Mouse (Mus musculus) embryonic facial prominence, embryonic 13.5 days (tissue): ENCODE measurements at regions not wholly inside any gene's neighbourhood (a gene's known extent, or its start where the extent isn't known, plus 50 kb on each side); places are given as distances from the start of the nearest gene placed in this dataset.

ENCODE experiments used
- ATAC-seq: fragments of 200-750 bp; cut with Nextera tagmentation; 2 replicates; pipeline ENCODE4 v1.8.0; 2017; ENCODE audit warnings: low read depth; ENCODE audit not compliant: insufficient number of reproducible peaks, insufficient read depth, low FRiP score, low TSS enrichment
- H3K27ac ChIP-seq: fragments of 300-500 bp; sonication (generic); 2 replicates; pipeline ENCODE4 v1.5.1; 2015; ENCODE audit warnings: moderate library complexity, mild to moderate bottlenecking, inconsistent platforms
- H3K27me3 ChIP-seq: fragments of 300-500 bp; sonication (generic); 2 replicates; pipeline ENCODE4 v1.6.1; 2015; ENCODE audit warnings: mild to moderate bottlenecking, inconsistent platforms
- H3K36me3 ChIP-seq: fragments of 300-500 bp; sonication (generic); 2 replicates; pipeline ENCODE4 v1.6.1; 2015; ENCODE audit warnings: mild to moderate bottlenecking, inconsistent platforms
- H3K4me1 ChIP-seq: fragments of 300-500 bp; sonication (generic); 2 replicates; pipeline ENCODE4 v1.6.1; 2015; ENCODE audit warnings: inconsistent platforms
- H3K4me2 ChIP-seq: fragments of 300-500 bp; sonication (generic); 2 replicates; pipeline ENCODE4 v1.6.1; 2015; ENCODE audit warnings: moderate library complexity, mild to moderate bottlenecking, inconsistent platforms
- H3K4me3 ChIP-seq: fragments of 300-500 bp; sonication (generic); 2 replicates; pipeline ENCODE4 v1.5.1; 2015; ENCODE audit warnings: mild to moderate bottlenecking, inconsistent platforms
- H3K9ac ChIP-seq: fragments of 300-500 bp; sonication (generic); 2 replicates; pipeline ENCODE4 v1.6.1; 2015; ENCODE audit warnings: mild to moderate bottlenecking, inconsistent platforms
- H3K9me3 ChIP-seq: fragments of 300-500 bp; sonication (generic); 2 replicates; pipeline ENCODE4 v1.6.1; 2016; ENCODE audit warnings: inconsistent platforms
- WGBS: fragments of 180-500 bp; shearing (Covaris S2); methylation state at CpG from one replicate; pipeline ENCODE4 v1.1.7; 2015; ENCODE audit warnings: mixed read lengths; 5-methylcytosine and 5-hydroxymethylcytosine counted together

DNA sequence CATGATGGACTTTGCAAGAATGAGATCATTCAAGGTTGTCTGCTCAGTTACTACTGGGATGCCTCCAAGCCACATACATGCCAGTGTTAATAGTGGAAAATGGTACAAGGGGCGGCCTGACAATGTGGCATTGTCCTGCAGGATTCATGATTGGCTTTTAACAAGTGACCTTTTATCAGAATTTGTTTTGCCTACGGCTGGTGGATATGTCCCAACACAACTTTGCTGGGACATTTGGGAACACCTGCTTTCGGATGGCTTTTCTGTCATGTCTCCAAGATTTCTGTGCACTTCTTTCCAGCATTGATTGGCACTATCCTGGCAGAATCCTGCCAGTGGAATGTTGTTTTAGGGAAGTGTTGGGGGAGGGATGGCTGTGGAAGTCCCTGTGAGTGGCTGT is 384.4 kb downstream of the Hs3st3b1 start:
- no peak overlapping the region for H3K4me3 ChIP-seq
- H3K9ac ChIP-seq: no peak overlapping the region
- H3K36me3 ChIP-seq: no peaks in the 10 kb centered on the region
- no peak for ATAC-seq
- no peaks in the 10 kb centered on the region for H3K9me3 ChIP-seq
- no peaks in the 10 kb centered on the region for H3K27me3 ChIP-seq
- no peak overlapping the region for H3K27ac ChIP-seq
- WGBS: 76% methylated on average over 3 of the region's 3 CpGs
- H3K4me2 ChIP-seq: no peak overlapping the region
- H3K4me1 ChIP-seq: 0 out of 2 replicates have a peak, but pooled peaks cover 2% of the 10 kb centered on the region

DNA sequence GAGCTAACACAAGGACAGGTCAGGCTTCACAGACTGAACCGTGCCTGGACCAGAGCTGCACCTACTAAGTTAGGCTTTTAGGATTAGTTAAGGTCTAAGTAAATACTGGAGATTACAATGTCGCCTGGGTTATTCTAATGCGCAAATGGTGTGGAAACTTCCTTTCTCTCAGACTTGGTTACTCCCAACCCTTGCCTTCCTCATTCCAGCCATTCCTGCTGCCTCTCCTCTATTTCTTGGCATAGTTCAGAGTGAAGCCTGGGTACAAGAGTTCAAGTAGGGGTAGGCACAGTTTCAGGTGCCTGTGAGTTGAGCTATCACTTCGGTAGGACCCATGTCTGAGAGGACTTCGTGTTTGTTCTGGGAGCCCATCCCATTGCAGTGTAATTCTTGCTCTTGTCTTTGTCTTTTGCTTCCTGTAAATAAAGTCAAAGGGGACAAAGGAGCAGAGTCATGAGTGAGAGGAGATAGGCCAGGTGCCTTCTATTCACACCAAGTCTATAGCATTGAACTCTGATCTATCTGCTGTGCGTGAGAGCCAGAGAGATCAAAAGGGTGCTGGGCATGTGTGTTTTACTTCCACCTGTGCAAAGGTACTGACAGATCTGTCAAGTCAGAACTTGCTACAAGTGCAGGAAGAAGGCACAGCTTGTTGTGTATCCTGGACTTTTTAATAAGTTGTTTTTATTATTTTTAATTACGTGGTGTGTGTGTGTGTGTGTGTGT is 378.0 kb downstream of the Hs3st3b1 start:
- Histone ChIP-seq H3K36me3 (no peaks in the 10 kb centered on the region), H3K4me3 (no peak overlapping the region), H3K9ac (no peak overlapping the region), H3K4me1 (peaks cover 14% of the 10 kb centered on the region), H3K9me3 (no peaks in the 10 kb centered on the region), H3K27me3 (no peaks in the 10 kb centered on the region), H3K27ac (no peak overlapping the region), H3K4me2 (no peak overlapping the region)
- no peak for ATAC-seq
- 76% methylated on average over 7 of the region's 7 CpGs for WGBS

- Histone ChIP-seq H3K9ac (no peak overlapping the region), H3K36me3 (no peaks in the 10 kb centered on the region), H3K4me1 (peaks cover 14% of the 10 kb centered on the region), H3K9me3 (no peaks in the 10 kb centered on the region), H3K4me2 (peak overlapping the region; percentile 36), H3K4me3 (no peak overlapping the region), H3K27ac (peak overlapping the region; percentile 74), H3K27me3 (no peaks in the 10 kb centered on the region)
- 5% methylated on average over 7 of the region's 7 CpGs for WGBS
- peak; percentile 32; the same call in 1 of the 2 replicates for ATAC-seq
These were observed 376.6 kb downstream of the Hs3st3b1 start for GRCm38 (mm10) chr11:63545516-63545915.

- Histone ChIP-seq H3K4me1 (0 out of 2 replicates have a peak, but pooled peaks cover 6% of the 10 kb centered on the region), H3K9ac (no peak overlapping the region), H3K36me3 (no peaks in the 10 kb centered on the region), H3K4me2 (no peak overlapping the region), H3K27me3 (0 out of 2 replicates have a peak, but pooled peaks cover 8% of the 10 kb centered on the region), H3K27ac (no peak overlapping the region), H3K4me3 (no peak overlapping the region), H3K9me3 (peaks cover 2% of the 10 kb centered on the region; the same call in 1 of the 2 replicates)
- ATAC-seq: no peak
- WGBS: 71% methylated on average over 6 of the region's 6 CpGs
These were observed 361.6 kb downstream of the Hs3st3b1 start for GRCm38 (mm10) chr11:63560466-63560865.

GRCm38 (mm10) chr11:63562696-63563095 is 359.4 kb downstream of the Hs3st3b1 start:
- 66% methylated on average over 2 of the region's 2 CpGs for WGBS
- Histone ChIP-seq H3K36me3 (no peaks in the 10 kb centered on the region), H3K9ac (no peak overlapping the region), H3K27ac (no peak overlapping the region), H3K4me1 (0 out of 2 replicates have a peak, but pooled peaks cover 4% of the 10 kb centered on the region), H3K4me3 (no peak overlapping the region), H3K9me3 (peaks cover 2% of the 10 kb centered on the region; the same call in 1 of the 2 replicates), H3K27me3 (0 out of 2 replicates have a peak, but pooled peaks cover 8% of the 10 kb centered on the region), H3K4me2 (no peak overlapping the region)
- no peak for ATAC-seq

DNA sequence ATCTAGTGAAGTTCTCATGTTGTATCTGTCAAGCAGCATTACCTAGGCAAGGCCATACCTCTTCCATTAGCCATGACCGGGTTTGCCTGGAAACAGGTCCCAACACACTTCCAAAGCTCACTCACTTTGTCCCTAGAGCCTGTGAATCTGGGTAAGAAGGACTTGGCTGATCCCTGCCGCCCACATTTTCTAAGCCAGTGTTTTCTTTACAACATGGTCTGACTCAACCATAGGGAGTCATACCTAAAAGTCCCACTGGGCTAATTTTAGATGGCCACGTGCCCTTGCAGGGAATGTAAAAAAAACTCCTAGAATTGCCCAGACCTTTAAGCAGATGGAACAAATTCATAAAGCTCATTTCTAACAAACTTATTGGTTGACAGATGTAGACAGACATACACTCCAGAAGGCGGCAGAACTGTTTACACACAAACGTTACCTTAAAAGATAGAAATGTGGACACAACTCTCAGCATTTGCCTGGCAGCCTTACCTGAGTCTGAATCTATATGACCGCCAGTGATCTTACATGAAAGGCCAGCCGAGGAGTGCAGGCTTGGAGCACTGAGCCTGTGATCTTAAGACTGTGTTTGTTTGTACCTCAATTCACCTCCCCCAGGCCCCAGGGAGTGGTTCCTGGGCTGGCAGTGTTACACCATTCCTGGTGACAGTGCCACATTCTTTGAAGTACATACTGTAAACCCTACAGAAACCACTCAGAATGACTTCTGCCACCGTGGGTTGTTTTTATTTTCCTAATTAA is 356.4 kb downstream of the Hs3st3b1 start:
- Histone ChIP-seq H3K9ac (no peak overlapping the region), H3K4me2 (no peak overlapping the region), H3K27me3 (0 out of 2 replicates have a peak, but pooled peaks cover 7% of the 10 kb centered on the region), H3K4me3 (no peak overlapping the region), H3K36me3 (no peaks in the 10 kb centered on the region), H3K9me3 (no peaks in the 10 kb centered on the region), H3K27ac (no peak overlapping the region), H3K4me1 (peaks cover 3% of the 10 kb centered on the region; the same call in 1 of the 2 replicates)
- 73% methylated on average over 8 of the region's 8 CpGs for WGBS
- no peak for ATAC-seq

- H3K9ac ChIP-seq: no peak overlapping the region
- no peak for ATAC-seq
- H3K27ac ChIP-seq: no peak overlapping the region
- H3K27me3 ChIP-seq: no peaks in the 10 kb centered on the region
- WGBS: 21% methylated on average over 15 of the region's 15 CpGs
- H3K4me1 ChIP-seq: peaks cover 6% of the 10 kb centered on the region; the same call in 1 of the 2 replicates
- H3K9me3 ChIP-seq: no peaks in the 10 kb centered on the region
- no peak overlapping the region for H3K4me3 ChIP-seq
- no peaks in the 10 kb centered on the region for H3K36me3 ChIP-seq
- peak overlapping the region; percentile 10; the same call in 1 of the 2 replicates for H3K4me2 ChIP-seq
These were observed 352.2 kb downstream of the Hs3st3b1 start for GRCm38 (mm10) chr11:63569785-63570479.

GRCm38 (mm10) chr11:63570646-63571045 is 351.4 kb downstream of the Hs3st3b1 start:
- H3K27me3 ChIP-seq: no peaks in the 10 kb centered on the region
- ATAC-seq: no peak
- no peak overlapping the region for H3K9ac ChIP-seq
- no peak overlapping the region for H3K4me3 ChIP-seq
- H3K4me2 ChIP-seq: no peak overlapping the region
- H3K27ac ChIP-seq: no peak overlapping the region
- H3K4me1 ChIP-seq: peaks cover 6% of the 10 kb centered on the region; the same call in 1 of the 2 replicates
- H3K9me3 ChIP-seq: no peaks in the 10 kb centered on the region
- WGBS: 82% methylated on average over 1 of the region's 1 CpGs
- H3K36me3 ChIP-seq: no peaks in the 10 kb centered on the region

DNA sequence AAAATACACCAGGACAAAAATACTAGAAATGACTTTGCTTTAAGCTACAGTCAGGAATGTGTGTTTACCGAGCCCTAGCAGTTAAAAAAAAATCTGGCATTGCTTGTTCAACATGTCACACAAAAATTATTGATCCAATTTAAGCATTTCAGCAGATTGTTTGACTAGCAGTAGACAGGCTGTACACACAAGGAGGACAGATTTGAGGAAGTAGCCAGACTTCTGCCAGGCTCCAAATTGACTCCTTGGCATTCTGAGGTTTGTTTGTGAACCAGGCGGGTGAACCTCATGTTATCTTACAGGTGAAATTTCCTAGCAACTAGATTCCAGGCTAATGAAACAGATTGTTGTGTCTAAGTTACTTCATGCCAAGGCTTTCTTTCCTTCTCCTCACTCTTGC is 348.8 kb downstream of the Hs3st3b1 start:
- Histone ChIP-seq H3K4me1 (peaks cover 6% of the 10 kb centered on the region; the same call in 1 of the 2 replicates), H3K4me2 (no peak overlapping the region), H3K27me3 (no peaks in the 10 kb centered on the region), H3K4me3 (no peak overlapping the region), H3K9ac (no peak overlapping the region), H3K36me3 (no peaks in the 10 kb centered on the region), H3K27ac (no peak overlapping the region), H3K9me3 (no peaks in the 10 kb centered on the region)
- 61% methylated on average over 2 of the region's 2 CpGs for WGBS
- no peak for ATAC-seq

DNA sequence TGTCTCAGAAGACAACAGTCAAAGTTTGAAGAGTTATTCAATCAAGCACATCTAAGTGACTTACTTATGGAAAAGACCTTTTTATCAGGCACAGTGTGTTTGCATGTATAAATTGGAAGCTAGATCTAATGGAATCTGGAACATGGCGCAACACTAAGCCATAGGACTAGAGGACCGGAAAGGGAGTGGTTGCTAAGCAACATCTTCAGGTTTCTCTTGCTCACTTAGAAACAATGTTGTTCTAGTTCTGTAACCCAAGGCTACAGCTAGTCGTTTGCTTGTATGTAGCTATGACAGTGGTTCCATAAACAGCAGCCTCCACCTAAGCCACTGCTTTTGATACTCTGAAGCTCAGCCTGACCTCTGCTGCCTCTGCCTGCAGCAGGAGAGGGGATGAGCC is 338.8 kb downstream of the Hs3st3b1 start:
- H3K4me2 ChIP-seq: no peak overlapping the region
- H3K27me3 ChIP-seq: no peaks in the 10 kb centered on the region
- no peak for ATAC-seq
- no peak overlapping the region for H3K27ac ChIP-seq
- H3K4me1 ChIP-seq: no peaks in the 10 kb centered on the region; the same call in 1 of the 2 replicates
- H3K4me3 ChIP-seq: no peak overlapping the region
- no peak overlapping the region for H3K9ac ChIP-seq
- 71% methylated on average over 3 of the region's 3 CpGs for WGBS
- no peaks in the 10 kb centered on the region for H3K9me3 ChIP-seq
- H3K36me3 ChIP-seq: no peaks in the 10 kb centered on the region

DNA sequence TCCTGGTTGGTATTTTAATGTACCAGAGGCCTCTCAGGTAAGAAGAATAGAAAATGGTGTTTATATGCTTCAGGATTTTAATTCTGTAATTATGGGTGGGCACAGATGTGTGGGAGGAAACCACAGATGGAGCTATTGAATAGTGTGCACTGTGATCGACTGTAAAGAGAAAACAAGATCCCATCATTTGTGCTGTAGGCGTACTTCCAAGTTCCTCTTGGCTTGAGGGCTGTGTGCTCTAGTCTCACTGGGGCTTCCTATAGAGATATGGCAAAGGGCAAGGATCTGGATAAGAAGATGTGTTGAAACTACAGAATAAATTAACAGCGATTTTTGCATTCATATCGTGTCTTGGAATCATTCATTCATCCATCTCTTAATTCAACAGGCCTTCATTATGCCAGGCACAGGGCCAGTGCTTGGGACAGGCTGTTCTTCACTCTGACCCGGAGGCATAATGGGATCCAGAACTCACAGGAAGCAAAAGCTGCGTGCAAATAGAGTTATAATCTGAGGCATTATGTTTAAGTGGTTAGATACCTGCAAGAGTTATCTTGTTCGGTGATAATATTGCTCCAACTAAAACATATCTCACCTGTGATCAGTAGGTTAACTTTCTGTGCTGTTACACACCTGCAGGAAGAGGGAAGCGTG is 336.7 kb downstream of the Hs3st3b1 start:
- H3K4me3 ChIP-seq: no peak overlapping the region
- no peak overlapping the region for H3K9ac ChIP-seq
- no peak for ATAC-seq
- WGBS: 78% methylated on average over 8 of the region's 8 CpGs
- H3K36me3 ChIP-seq: no peaks in the 10 kb centered on the region
- no peaks in the 10 kb centered on the region; the same call in 1 of the 2 replicates for H3K4me1 ChIP-seq
- no peaks in the 10 kb centered on the region for H3K27me3 ChIP-seq
- H3K4me2 ChIP-seq: no peak overlapping the region
- no peak overlapping the region for H3K27ac ChIP-seq
- no peaks in the 10 kb centered on the region for H3K9me3 ChIP-seq
